Mouse (Mus musculus) intestine, embryonic 16.5 days (tissue): Measurements from ENCODE around the gene 6430550D23Rik. TPM values are rescaled to one million over a fixed set of nuclear protein-coding genes. Genes with fewer than 3 reads are reported as not detected.

Experiments
- ATAC-seq: fragments of 200-750 bp; cut with Nextera tagmentation; 2 replicates; pipeline ENCODE4 v1.8.0; 2017; ENCODE audit warnings: moderate TSS enrichment, moderate library complexity
- H3K27ac ChIP-seq: fragments of 300-500 bp; sonication (generic); 2 replicates; pipeline ENCODE4 v1.5.1; 2014; ENCODE audit warnings: mild to moderate bottlenecking, low read length
- H3K27me3 ChIP-seq: fragments of 300-500 bp; sonication (generic); replicated peaks from 2 replicates; pipeline ENCODE4 v1.6.1; 2014; ENCODE audit warnings: low read length, control low read depth, mixed read lengths; ENCODE audit not compliant: control insufficient read depth, insufficient read depth
- H3K36me3 ChIP-seq: fragments of 300-500 bp; sonication (generic); 2 replicates; pipeline ENCODE4 v1.6.1; 2014; ENCODE audit warnings: low read length, control low read depth; ENCODE audit not compliant: control insufficient read depth, insufficient read depth
- H3K4me1 ChIP-seq: fragments of 300-500 bp; sonication (generic); 2 replicates; pipeline ENCODE4 v1.6.1; 2014; ENCODE audit warnings: low read length, control low read depth, mixed read lengths; ENCODE audit not compliant: control insufficient read depth, insufficient read depth
- H3K4me2 ChIP-seq: fragments of 300-500 bp; sonication (generic); 2 replicates; pipeline ENCODE4 v1.6.1; 2014; ENCODE audit warnings: low read depth, low read length, control low read depth
- H3K4me3 ChIP-seq: fragments of 300-500 bp; sonication (generic); 2 replicates; pipeline ENCODE4 v1.5.1; 2014; ENCODE audit warnings: mild to moderate bottlenecking, low read length
- H3K9ac ChIP-seq: fragments of 300-500 bp; sonication (generic); 2 replicates; pipeline ENCODE4 v1.6.1; 2014; ENCODE audit warnings: low read depth, low read length
- H3K9me3 ChIP-seq: fragments of 300-500 bp; sonication (generic); 2 replicates; pipeline ENCODE4 v1.6.1; 2016; ENCODE audit warnings: low read length, control low read depth; ENCODE audit not compliant: control insufficient read depth
- WGBS: fragments of 180-500 bp; shearing (Covaris S2); extraction: QIAGEN DNeasy Blood & Tissue Kit; methylation state at CpG from one replicate; pipeline ENCODE4 v1.1.7; 2014; 5-methylcytosine and 5-hydroxymethylcytosine counted together
- polyA plus RNA-seq: library from polyadenylated mRNA; unstranded; fragments of >200 nt; fragmentation: Nextera tagmentation; extraction: Ambion mirVana; gene quantifications from 2 replicates; pipeline ENCODE4 v1.2.1, GENCODE M21; 2015

The 6430550D23Rik gene
- polyA plus RNA-seq, 1 experiment from 2014 or later: 1.7 TPM

GRCm38 (mm10) chr2:155962991-155963390 lies 44.8 kb downstream of the 6430550D23Rik start:
- H3K36me3 ChIP-seq: peaks cover 23% of the 10 kb centered on the region
- WGBS: 37% methylated on average over 1 of the region's 1 CpGs

GRCm38 (mm10) chr2:155961862-155962261 lies 45.9 kb downstream of the 6430550D23Rik start:
- no peak overlapping the region for H3K4me3 ChIP-seq
- peaks cover 4% of the 10 kb centered on the region; the same call in 1 of the 2 replicates for H3K4me1 ChIP-seq
- H3K27me3 ChIP-seq: no peaks in the 10 kb centered on the region
- H3K27ac ChIP-seq: no peak overlapping the region
- no peak for ATAC-seq
- H3K4me2 ChIP-seq: no peak overlapping the region
- H3K36me3 ChIP-seq: peaks cover 17% of the 10 kb centered on the region
- H3K9me3 ChIP-seq: no peaks in the 10 kb centered on the region
- 83% methylated on average over 10 of the region's 10 CpGs for WGBS
- no peak overlapping the region for H3K9ac ChIP-seq

More at GRCm38 (mm10) chr2:155962991-155963390, 44.8 kb downstream of the 6430550D23Rik start:
- no peaks in the 10 kb centered on the region for H3K27me3 ChIP-seq
- no peak overlapping the region for H3K9ac ChIP-seq
- no peaks in the 10 kb centered on the region for H3K4me1 ChIP-seq
- no peaks in the 10 kb centered on the region for H3K9me3 ChIP-seq
- no peak overlapping the region for H3K4me3 ChIP-seq
- H3K27ac ChIP-seq: no peak overlapping the region
- no peak for ATAC-seq
- no peak overlapping the region for H3K4me2 ChIP-seq

GRCm38 (mm10) chr2:155959981-155960380 lies 47.8 kb downstream of the 6430550D23Rik start:
- H3K27me3 ChIP-seq: no peaks in the 10 kb centered on the region
- 80% methylated on average over 5 of the region's 5 CpGs for WGBS
- H3K9ac ChIP-seq: no peak overlapping the region
- peaks cover 12% of the 10 kb centered on the region for H3K36me3 ChIP-seq
- no peak overlapping the region for H3K27ac ChIP-seq
- H3K4me3 ChIP-seq: no peak overlapping the region
- H3K4me2 ChIP-seq: no peak overlapping the region
- ATAC-seq: no peak
- H3K9me3 ChIP-seq: no peaks in the 10 kb centered on the region
- H3K4me1 ChIP-seq: peaks cover 4% of the 10 kb centered on the region; the same call in 1 of the 2 replicates

GRCm38 (mm10) chr2:155956134-155957059 lies 51.4 kb downstream of the 6430550D23Rik start, which contains the start of gene Cep250:
TSS of gene Cep250 (plus strand) at chr2:155956458.
- under 1% methylated on average over 59 of the region's 59 CpGs for WGBS
- peak within 1 kb of the TSS; percentile 99 for H3K9ac ChIP-seq
- H3K27ac ChIP-seq: peak within 1 kb of the TSS; percentile 86
- peak within 1 kb of the TSS; percentile 97 for H3K4me3 ChIP-seq
- peak; percentile 99 for ATAC-seq
- H3K4me1 ChIP-seq: peaks cover 4% of the 10 kb centered on the region; the same call in 1 of the 2 replicates
- no peaks in the 10 kb centered on the region for H3K9me3 ChIP-seq
- no peaks in the 10 kb centered on the region for H3K36me3 ChIP-seq
- no peaks in the 10 kb centered on the region; the same call in 1 of the 2 replicates for H3K27me3 ChIP-seq
- peak within 1 kb of the TSS; percentile 64 for H3K4me2 ChIP-seq

GRCm38 (mm10) chr2:155952006-155952405 lies 55.8 kb downstream of the 6430550D23Rik start:
- ATAC-seq: no peak
- no peak overlapping the region for H3K27ac ChIP-seq
- no peaks in the 10 kb centered on the region; the same call in 1 of the 2 replicates for H3K27me3 ChIP-seq

GRCm38 (mm10) chr2:155949362-155949761 lies 58.4 kb downstream of the 6430550D23Rik start:
- Histone ChIP-seq H3K36me3 (no peaks in the 10 kb centered on the region), H3K4me2 (no peak overlapping the region), H3K4me3 (no peak overlapping the region), H3K27me3 (no peaks in the 10 kb centered on the region; the same call in 1 of the 2 replicates), H3K9me3 (no peaks in the 10 kb centered on the region), H3K4me1 (peaks cover 3% of the 10 kb centered on the region; the same call in 1 of the 2 replicates), H3K27ac (no peak overlapping the region), H3K9ac (no peak overlapping the region)
- WGBS: 36% methylated on average over 6 of the region's 6 CpGs
- no peak for ATAC-seq

More at GRCm38 (mm10) chr2:155952006-155952405, 55.8 kb downstream of the 6430550D23Rik start:
- H3K4me1 ChIP-seq: no peaks in the 10 kb centered on the region
- H3K4me2 ChIP-seq: no peak overlapping the region
- H3K9ac ChIP-seq: no peak overlapping the region
- H3K9me3 ChIP-seq: no peaks in the 10 kb centered on the region
- no peaks in the 10 kb centered on the region for H3K36me3 ChIP-seq
- H3K4me3 ChIP-seq: no peak overlapping the region

GRCm38 (mm10) chr2:155947390-155948002 lies 60.3 kb downstream of the 6430550D23Rik start:
- Histone ChIP-seq H3K9me3 (no peaks in the 10 kb centered on the region), H3K27me3 (no peaks in the 10 kb centered on the region; the same call in 1 of the 2 replicates), H3K27ac (no peak overlapping the region), H3K9ac (no peak overlapping the region), H3K4me2 (no peak overlapping the region), H3K4me1 (peaks cover 9% of the 10 kb centered on the region), H3K36me3 (no peaks in the 10 kb centered on the region), H3K4me3 (no peak overlapping the region)
- 51% methylated on average over 5 of the region's 5 CpGs for WGBS
- ATAC-seq: no peak

- Histone ChIP-seq H3K36me3 (no peaks in the 10 kb centered on the region), H3K4me3 (no peak overlapping the region)
- 29% methylated on average over 4 of the region's 4 CpGs for WGBS
Measured at GRCm38 (mm10) chr2:155946499-155946898, 61.3 kb downstream of the 6430550D23Rik start.

GRCm38 (mm10) chr2:155946069-155946468 lies 61.7 kb downstream of the 6430550D23Rik start:
- 8% methylated on average over 7 of the region's 7 CpGs for WGBS
- no peaks in the 10 kb centered on the region for H3K9me3 ChIP-seq
- no peaks in the 10 kb centered on the region for H3K27me3 ChIP-seq
- peaks cover 9% of the 10 kb centered on the region for H3K4me1 ChIP-seq
- no peak overlapping the region for H3K27ac ChIP-seq
- ATAC-seq: no peak
- H3K4me3 ChIP-seq: no peak overlapping the region
- no peak overlapping the region for H3K4me2 ChIP-seq
- H3K9ac ChIP-seq: no peak overlapping the region
- H3K36me3 ChIP-seq: no peaks in the 10 kb centered on the region

More at GRCm38 (mm10) chr2:155946499-155946898, 61.3 kb downstream of the 6430550D23Rik start:
- H3K4me2 ChIP-seq: no peak overlapping the region
- H3K9ac ChIP-seq: no peak overlapping the region
- H3K27me3 ChIP-seq: no peaks in the 10 kb centered on the region
- no peak for ATAC-seq
- no peaks in the 10 kb centered on the region for H3K9me3 ChIP-seq
- H3K4me1 ChIP-seq: peaks cover 9% of the 10 kb centered on the region
- no peak overlapping the region for H3K27ac ChIP-seq
